Mouse (Mus musculus) heart, adult 18-20 months (tissue): ENCODE measurements at regions not wholly inside any gene's neighbourhood (a gene's known extent, or its start where the extent isn't known, plus 50 kb on each side); places are given as distances from the start of the nearest gene placed in this dataset.

Experiments
- DNase-seq, 2 experiments: peaks; one replicate each; pipeline ENCODE4 v3.0.0; 2021 to 2022; ENCODE audit warnings: mixed read lengths in 1 of 2

GRCm38 (mm10) chr7:96095185-96095584, 75.9 kb upstream of the Tenm4 start:
- no peak for DNase-seq

- no peak for DNase-seq
Observed at GRCm38 (mm10) chr7:96095752-96096151, 75.3 kb upstream of the Tenm4 start.

GRCm38 (mm10) chr7:96098686-96099376, 72.2 kb upstream of the Tenm4 start:
- no peak for DNase-seq

GRCm38 (mm10) chr7:96102727-96103126, 68.3 kb upstream of the Tenm4 start:
- no peak for DNase-seq

- DNase-seq: no peak
Observed at GRCm38 (mm10) chr7:96108768-96109167, 62.3 kb upstream of the Tenm4 start.

- DNase-seq: no peak
Observed at GRCm38 (mm10) chr7:96120142-96120541, 50.9 kb upstream of the Tenm4 start.
